Mouse (Mus musculus) midbrain, embryonic 11.5 days (tissue): ENCODE data around the gene Ntrk1. TPM values are rescaled to one million over a fixed set of nuclear protein-coding genes. Genes with fewer than 3 reads are reported as not detected.
A peak's percentile ranks its signal among the peaks of the same experiment; 100 is the strongest.

Experiments used
- ATAC-seq: fragments of 200-750 bp; cut with Nextera tagmentation; 2 replicates; pipeline ENCODE4 v1.8.0; 2017; ENCODE audit warnings: moderate TSS enrichment, moderate library complexity; ENCODE audit not compliant: low FRiP score
- DNase-seq: peaks from one replicate; pipeline ENCODE4 v3.0.0; 2015; ENCODE audit warnings: low spot score; ENCODE audit errors: missing footprints
- H3K27ac ChIP-seq: fragments of 300-500 bp; sonication (generic); 2 replicates; pipeline ENCODE4 v1.5.1; 2014; ENCODE audit warnings: low read depth, low read length
- H3K27me3 ChIP-seq: fragments of 300-500 bp; sonication (generic); 2 replicates; pipeline ENCODE4 v1.6.1; 2014; ENCODE audit warnings: mild to moderate bottlenecking, low read length, moderate library complexity, mixed read lengths; ENCODE audit not compliant: control insufficient read depth, insufficient read depth
- H3K36me3 ChIP-seq: fragments of 300-500 bp; sonication (generic); 2 replicates; pipeline ENCODE4 v1.6.1; 2014; ENCODE audit warnings: mild to moderate bottlenecking, low read length, moderate library complexity, mixed read lengths; ENCODE audit not compliant: control insufficient read depth, insufficient read depth
- H3K4me1 ChIP-seq: fragments of 300-500 bp; sonication (generic); 2 replicates; pipeline ENCODE4 v1.6.1; 2014; ENCODE audit warnings: low read length; ENCODE audit not compliant: control insufficient read depth, insufficient read depth
- H3K4me2 ChIP-seq: fragments of 300-500 bp; sonication (generic); 2 replicates; pipeline ENCODE4 v1.6.1; 2014; ENCODE audit warnings: mild to moderate bottlenecking, moderate library complexity
- H3K4me3 ChIP-seq: fragments of 300-500 bp; sonication (generic); 2 replicates; pipeline ENCODE4 v1.5.1; 2014; ENCODE audit warnings: low read depth, low read length
- H3K9ac ChIP-seq: fragments of 300-500 bp; sonication (generic); 2 replicates; pipeline ENCODE4 v1.6.1; 2014; ENCODE audit warnings: low read length
- H3K9me3 ChIP-seq: fragments of 300-500 bp; sonication (generic); 2 replicates; pipeline ENCODE4 v1.6.1; 2016; ENCODE audit warnings: low read length; ENCODE audit not compliant: control insufficient read depth
- WGBS: fragments of 180-500 bp; shearing (Covaris S2); extraction: QIAGEN DNeasy Blood & Tissue Kit; methylation state at CpG from one replicate; pipeline ENCODE4 v1.1.7; 2014; 5-methylcytosine and 5-hydroxymethylcytosine counted together
- polyA plus RNA-seq: library from polyadenylated mRNA; unstranded; fragments of >200 nt; fragmentation: Nextera tagmentation; extraction: Ambion mirVana; gene quantifications from 2 replicates; pipeline ENCODE4 v1.2.1, GENCODE M21; 2014

Ntrk1 gene
- polyA plus RNA-seq, 1 experiment from 2014 or later, result 3.2 TPM

DNA sequence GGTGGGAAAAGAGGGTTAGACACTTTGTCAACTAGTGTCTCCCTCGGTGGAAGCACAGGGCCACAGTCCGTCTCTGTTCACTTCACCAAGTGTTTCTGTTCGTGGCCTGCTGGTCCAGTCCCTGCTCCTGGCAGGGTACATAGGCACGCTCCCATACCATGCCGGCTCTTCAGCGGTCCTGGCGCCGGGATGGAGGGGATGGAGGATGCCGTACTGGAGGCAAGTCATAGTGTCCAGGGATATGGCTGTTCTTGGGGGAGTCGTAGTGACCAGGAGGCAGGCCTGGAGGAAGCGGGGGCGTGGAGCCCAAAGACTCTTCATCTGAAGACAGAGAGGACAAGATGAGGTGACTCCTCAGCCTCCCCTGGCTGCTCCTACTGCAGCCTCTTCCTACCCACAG lies 45.0 kb downstream of the Ntrk1 start:
- Histone ChIP-seq H3K36me3 (no peaks in the 10 kb centered on the region), H3K9me3 (no peaks in the 10 kb centered on the region), H3K4me2 (no peak overlapping the region), H3K27me3 (no peaks in the 10 kb centered on the region; the same call in 1 of the 2 replicates), H3K9ac (no peak overlapping the region), H3K27ac (no peak overlapping the region), H3K4me1 (peaks cover 12% of the 10 kb centered on the region), H3K4me3 (no peak overlapping the region)
- ATAC-seq, result no peak
- WGBS, result 94% methylated on average over 12 of the region's 12 CpGs
- no peak for DNase-seq

DNA sequence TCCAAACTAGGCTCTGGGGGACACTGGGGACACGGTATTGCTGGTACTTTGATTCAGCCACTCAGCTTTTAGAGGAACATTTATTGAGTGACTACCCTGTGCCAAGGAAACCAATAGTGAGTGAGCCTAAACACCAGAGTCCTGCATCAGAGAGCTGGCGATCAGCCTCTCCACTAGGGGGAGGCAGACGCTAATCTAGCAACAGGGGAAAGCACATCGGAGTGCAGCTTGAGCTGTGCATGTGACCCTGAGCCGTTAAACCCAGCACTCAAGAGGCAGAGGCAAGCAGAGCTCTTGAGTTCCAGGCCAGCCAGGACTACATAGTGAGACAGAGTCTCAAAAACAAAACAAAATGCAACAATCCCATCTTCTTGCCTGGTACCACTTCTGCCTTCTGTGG lies 45.9 kb downstream of the Ntrk1 start:
- Histone ChIP-seq H3K27me3 (no peaks in the 10 kb centered on the region; the same call in 1 of the 2 replicates), H3K4me1 (peaks cover 14% of the 10 kb centered on the region), H3K4me2 (no peak overlapping the region), H3K36me3 (no peaks in the 10 kb centered on the region), H3K4me3 (no peak overlapping the region), H3K9ac (no peak overlapping the region), H3K9me3 (no peaks in the 10 kb centered on the region), H3K27ac (no peak overlapping the region)
- WGBS, result 17% methylated on average over 5 of the region's 5 CpGs
- no peak for DNase-seq
- no peak for ATAC-seq

DNA sequence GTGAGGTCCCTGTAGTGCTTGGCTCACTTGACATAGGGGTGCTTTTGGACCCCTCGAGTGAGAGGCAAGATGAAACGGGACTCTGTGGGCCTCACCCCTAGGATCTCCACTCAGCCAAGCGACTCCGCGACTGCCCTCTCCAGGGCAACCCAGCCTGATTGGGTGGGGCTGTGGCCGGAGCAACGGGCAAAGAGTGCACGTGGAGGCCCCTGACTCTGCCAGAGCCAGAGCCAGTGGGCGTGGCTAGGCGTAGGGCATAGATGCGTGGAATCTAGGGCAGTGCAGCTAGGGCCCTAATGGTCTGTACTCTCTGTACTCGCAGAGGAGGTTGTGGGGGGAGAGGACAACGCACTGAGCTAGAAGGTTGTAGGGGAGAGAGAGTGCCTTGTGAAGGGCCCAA lies 46.5 kb downstream of the Ntrk1 start, which contains the start of gene Lrrc71:
Lrrc71 (minus strand) TSS at position 195 of the 400 bp plus-strand sequence.
- 44% methylated on average over 13 of the region's 13 CpGs for WGBS
- no peak for DNase-seq
- no peaks in the 10 kb centered on the region for H3K36me3 ChIP-seq
- no peaks in the 10 kb centered on the region for H3K9me3 ChIP-seq
- ATAC-seq, result peak; percentile 40; the same call in 1 of the 2 replicates
- H3K27ac ChIP-seq, result no peak within 1 kb of the TSS
- peaks cover 14% of the 10 kb centered on the region for H3K4me1 ChIP-seq
- H3K27me3 ChIP-seq, result no peaks in the 10 kb centered on the region; the same call in 1 of the 2 replicates
- H3K4me2 ChIP-seq, result no peak within 1 kb of the TSS
- no peak within 1 kb of the TSS for H3K9ac ChIP-seq
- H3K4me3 ChIP-seq, result no peak within 1 kb of the TSS

DNA sequence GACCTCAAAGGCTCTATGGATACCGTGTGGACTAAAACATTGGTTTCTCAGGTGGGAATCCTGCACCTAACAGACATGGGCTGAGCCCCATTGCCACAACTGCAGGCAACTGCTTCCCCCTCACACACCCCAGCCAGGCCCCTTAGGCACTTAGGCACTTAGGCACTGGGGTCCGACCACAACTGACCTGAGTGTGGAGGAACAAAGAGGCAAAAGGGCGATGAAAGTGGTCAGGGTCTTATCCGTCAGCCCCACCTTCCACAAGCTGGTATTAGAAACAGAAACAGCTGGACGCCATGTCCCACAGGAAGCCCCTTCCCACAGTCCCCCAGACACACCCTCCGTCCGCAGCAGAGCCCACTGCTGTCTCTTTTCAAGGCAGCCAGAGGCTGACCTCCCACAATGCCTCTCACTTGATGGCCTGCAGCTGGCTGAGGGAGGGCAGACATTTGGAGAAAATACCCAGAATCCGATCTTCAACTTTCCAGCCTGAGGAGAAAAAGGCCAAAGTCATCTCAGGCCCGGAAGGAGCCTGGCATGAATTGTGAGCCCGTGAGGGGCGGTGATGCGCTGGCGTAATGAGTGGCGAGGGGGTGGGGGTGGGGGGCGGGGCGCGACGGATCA lies 49.8 kb downstream of the Ntrk1 start:
- no peak overlapping the region for H3K27ac ChIP-seq
- H3K27me3 ChIP-seq, result no peaks in the 10 kb centered on the region; the same call in 1 of the 2 replicates
- no peaks in the 10 kb centered on the region for H3K9me3 ChIP-seq
- H3K4me2 ChIP-seq, result peak overlapping the region; percentile 26
- no peak overlapping the region for H3K4me3 ChIP-seq
- peak; percentile 61; the same call in 1 of the 2 replicates for ATAC-seq
- DNase-seq, result peak; percentile 91
- no peaks in the 10 kb centered on the region for H3K36me3 ChIP-seq
- 40% methylated on average over 18 of the region's 18 CpGs for WGBS
- H3K9ac ChIP-seq, result peak overlapping the region; percentile 31
- peaks cover 14% of the 10 kb centered on the region for H3K4me1 ChIP-seq

DNA sequence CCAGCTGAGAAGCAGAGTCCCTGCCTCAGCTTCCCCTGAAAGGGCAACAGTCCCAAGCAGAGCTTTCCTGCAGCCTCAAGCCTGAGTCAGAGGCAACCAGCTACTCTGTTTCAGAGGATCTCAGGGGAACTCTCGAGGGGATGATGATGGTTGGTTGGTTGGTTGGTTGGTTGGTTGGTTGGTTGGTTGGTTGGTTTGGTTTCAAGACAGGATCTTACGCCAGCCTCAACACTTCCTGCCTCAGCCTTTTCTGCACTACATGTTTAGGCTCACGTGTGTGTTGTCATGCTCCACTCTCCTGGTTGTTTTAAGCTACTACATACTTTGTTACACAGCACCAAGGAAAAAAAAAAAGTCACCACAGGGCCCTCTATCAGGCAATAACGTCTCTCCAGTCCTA lies 51.0 kb downstream of the Ntrk1 start:
- Histone ChIP-seq H3K36me3 (no peaks in the 10 kb centered on the region), H3K27me3 (no peaks in the 10 kb centered on the region; the same call in 1 of the 2 replicates), H3K4me1 (peaks cover 14% of the 10 kb centered on the region), H3K9me3 (no peaks in the 10 kb centered on the region), H3K27ac (no peak overlapping the region), H3K9ac (no peak overlapping the region), H3K4me3 (no peak overlapping the region), H3K4me2 (no peak overlapping the region)
- 83% methylated on average over 4 of the region's 4 CpGs for WGBS
- DNase-seq, result no peak
- ATAC-seq, result no peak

DNA sequence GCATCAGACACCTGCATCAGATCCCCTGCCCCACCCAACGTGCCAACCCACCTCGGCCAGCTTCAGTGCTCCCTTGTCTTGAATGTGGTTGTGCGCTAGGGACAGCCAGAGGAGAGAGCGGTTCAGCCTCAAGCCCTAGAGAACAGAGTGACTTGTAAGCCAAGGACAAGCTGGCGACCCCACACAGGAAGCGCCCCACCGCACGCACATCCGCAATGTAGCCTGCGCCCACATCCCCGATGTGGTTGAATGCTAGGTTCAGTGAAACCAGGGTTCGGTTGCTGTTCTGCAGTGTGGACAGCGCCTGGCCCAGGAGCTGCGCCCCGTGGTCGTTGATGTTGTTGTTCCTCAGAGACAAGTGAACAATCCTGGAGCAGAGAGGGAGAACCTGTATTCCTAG lies 52.2 kb downstream of the Ntrk1 start:
- Histone ChIP-seq H3K9ac (no peak overlapping the region), H3K27me3 (no peaks in the 10 kb centered on the region; the same call in 1 of the 2 replicates), H3K4me3 (no peak overlapping the region), H3K27ac (no peak overlapping the region), H3K4me2 (no peak overlapping the region), H3K36me3 (no peaks in the 10 kb centered on the region), H3K4me1 (peaks cover 11% of the 10 kb centered on the region), H3K9me3 (no peaks in the 10 kb centered on the region)
- ATAC-seq (no peak), DNase-seq (no peak)
- WGBS, result 89% methylated on average over 16 of the region's 16 CpGs

DNA sequence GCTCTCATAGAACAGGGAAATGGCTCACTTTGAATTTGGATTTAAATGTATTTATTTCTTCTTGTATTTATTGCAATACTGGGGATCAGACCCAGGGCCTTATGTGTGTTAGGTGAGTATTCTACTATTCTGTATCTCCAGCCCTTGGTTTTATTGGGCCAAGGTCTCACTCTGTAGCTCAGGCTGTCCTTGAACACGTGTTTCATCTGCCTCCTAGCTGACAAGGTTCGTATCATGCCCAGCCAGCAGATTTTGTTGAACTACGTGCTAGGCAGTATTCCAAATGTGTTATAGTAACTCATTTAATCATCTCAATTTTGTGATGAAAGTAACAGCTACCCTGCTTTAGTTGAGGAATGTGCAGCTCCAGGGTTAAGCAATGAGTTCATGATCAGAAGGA lies 52.9 kb downstream of the Ntrk1 start:
- Histone ChIP-seq H3K4me1 (peaks cover 11% of the 10 kb centered on the region), H3K27me3 (no peaks in the 10 kb centered on the region; the same call in 1 of the 2 replicates), H3K9me3 (no peaks in the 10 kb centered on the region), H3K4me2 (no peak overlapping the region), H3K4me3 (no peak overlapping the region), H3K9ac (no peak overlapping the region), H3K27ac (no peak overlapping the region), H3K36me3 (no peaks in the 10 kb centered on the region)
- ATAC-seq (no peak), DNase-seq (no peak)
- 91% methylated on average over 3 of the region's 3 CpGs for WGBS

DNA sequence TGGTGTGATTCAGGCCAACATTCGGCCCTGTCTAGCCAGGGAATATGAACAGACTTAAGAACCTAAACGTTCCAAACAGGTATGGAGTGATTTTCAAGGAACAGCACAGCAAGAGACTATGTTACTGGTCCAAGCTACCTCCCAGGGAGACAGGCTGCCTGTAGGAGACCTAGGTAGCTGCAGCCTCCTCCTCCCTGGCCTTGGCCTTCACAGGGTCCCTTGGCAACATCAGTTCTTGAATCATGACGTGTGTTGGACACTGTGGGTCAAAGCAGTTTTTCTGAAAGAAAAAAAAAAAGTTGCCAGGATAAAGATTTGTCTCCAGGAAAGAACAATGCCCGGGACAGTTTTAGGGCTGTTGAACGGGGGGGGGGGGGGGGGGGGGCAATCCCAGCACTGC lies 56.1 kb downstream of the Ntrk1 start:
- H3K27ac ChIP-seq, result no peak overlapping the region
- H3K36me3 ChIP-seq, result peaks cover 10% of the 10 kb centered on the region; the same call in 1 of the 2 replicates
- no peak for ATAC-seq
- H3K9me3 ChIP-seq, result no peaks in the 10 kb centered on the region
- no peak for DNase-seq
- no peaks in the 10 kb centered on the region for H3K27me3 ChIP-seq
- no peaks in the 10 kb centered on the region for H3K4me1 ChIP-seq
- WGBS, result 89% methylated on average over 5 of the region's 5 CpGs
- no peak overlapping the region for H3K4me3 ChIP-seq
- H3K4me2 ChIP-seq, result no peak overlapping the region
- H3K9ac ChIP-seq, result no peak overlapping the region

DNA sequence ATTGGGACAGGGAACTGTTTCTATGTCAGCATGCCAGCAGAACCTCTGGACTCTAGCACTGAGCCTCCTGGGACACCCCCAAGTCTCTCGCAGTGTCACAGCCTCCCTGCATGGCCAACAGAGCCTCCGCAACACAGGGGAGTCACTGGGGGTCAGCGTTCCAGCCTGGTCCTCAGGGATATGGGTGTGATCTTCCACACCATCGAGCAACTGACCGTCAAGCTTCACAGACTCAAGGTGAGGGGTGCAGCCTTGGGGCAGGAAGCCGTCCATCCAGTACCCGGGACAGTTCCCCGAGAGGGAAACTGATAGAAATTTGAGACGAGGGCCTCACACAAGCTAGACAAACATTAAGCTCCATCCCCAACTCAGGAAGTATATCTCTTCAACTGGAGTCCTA lies 59.6 kb downstream of the Ntrk1 start:
- DNase-seq (no peak), ATAC-seq (no peak)
- H3K4me3 ChIP-seq, result no peak overlapping the region
- no peaks in the 10 kb centered on the region for H3K9me3 ChIP-seq
- H3K9ac ChIP-seq, result no peak overlapping the region
- H3K4me1 ChIP-seq, result no peaks in the 10 kb centered on the region
- H3K27me3 ChIP-seq, result no peaks in the 10 kb centered on the region
- no peak overlapping the region for H3K4me2 ChIP-seq
- no peak overlapping the region for H3K27ac ChIP-seq
- WGBS, result 87% methylated on average over 9 of the region's 9 CpGs
- H3K36me3 ChIP-seq, result peaks cover 13% of the 10 kb centered on the region; the same call in 1 of the 2 replicates
